Mouse (Mus musculus): ENCODE measurements around the gene Spock1. TPM values are rescaled to one million over a fixed set of nuclear protein-coding genes. Genes with fewer than 3 reads are reported as not detected.

Gene Spock1
- polyA plus RNA-seq, 1 experiment = 89.1 TPM

DNA sequence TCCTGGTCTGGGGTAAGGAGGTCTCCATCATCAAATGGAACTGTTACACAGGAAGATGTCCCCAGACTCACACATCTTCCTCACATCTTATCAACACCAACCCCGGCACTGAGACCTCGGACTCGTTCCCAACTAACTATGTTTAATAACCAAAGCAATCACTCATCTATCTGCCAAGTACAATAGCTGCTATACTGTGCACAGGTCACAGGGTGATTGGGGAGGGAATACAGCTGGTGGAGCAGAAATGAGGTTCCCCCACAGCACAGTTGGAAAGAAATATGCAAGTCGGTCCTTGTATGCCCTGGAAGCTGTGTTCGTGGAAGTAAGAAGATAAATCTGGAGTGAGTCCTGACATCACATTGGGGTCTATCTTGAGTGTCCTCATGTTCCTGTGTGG, 98.0 kb downstream of the Spock1 start:
- no peak for DNase-seq (ENCODE audit: extremely low spot score in 1 of 2, low spot score in 1 of 2)

DNA sequence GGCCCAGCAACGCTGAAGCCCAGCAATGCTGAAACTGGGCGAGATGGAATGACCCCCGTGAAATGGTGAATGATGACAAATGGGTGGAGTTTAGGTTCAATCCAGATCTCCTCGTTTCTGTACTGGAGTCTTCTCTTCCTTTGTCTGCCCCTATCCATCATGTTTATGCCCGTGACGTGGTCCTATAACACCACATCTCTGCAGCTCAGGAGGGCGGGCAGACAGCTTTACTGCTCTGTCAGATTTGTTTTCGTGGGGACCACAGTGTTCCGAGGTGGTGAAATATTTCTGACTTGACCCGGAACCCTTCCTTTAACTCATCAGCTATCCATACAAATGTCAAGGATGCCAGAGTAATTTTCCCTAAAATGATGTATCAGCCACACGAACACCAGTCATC, 98.5 kb downstream of the Spock1 start:
- no peak for DNase-seq (ENCODE audit: extremely low spot score in 1 of 2, low spot score in 1 of 2)

DNA sequence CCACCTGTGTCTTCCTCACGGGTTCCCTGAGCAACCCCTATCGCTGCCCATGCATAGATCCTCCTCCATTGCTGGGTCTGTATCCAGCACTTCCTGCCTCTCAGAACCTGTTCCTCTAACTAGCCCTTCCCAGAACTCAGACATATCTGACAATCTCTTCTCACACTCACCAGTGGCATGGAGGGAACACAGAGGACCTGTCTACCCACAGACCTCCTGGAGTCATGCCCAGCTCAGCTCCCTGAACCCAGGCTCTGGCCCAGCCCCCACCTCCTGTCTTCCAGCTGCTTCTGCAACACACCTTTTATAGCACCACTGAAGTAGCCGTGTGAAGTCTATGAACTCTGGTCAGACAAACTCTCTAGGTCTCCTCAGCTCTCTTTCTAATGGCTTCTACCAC, 101.3 kb downstream of the Spock1 start:
- DNase-seq (ENCODE audit: extremely low spot score in 1 of 2, low spot score in 1 of 2) = no peak

DNA sequence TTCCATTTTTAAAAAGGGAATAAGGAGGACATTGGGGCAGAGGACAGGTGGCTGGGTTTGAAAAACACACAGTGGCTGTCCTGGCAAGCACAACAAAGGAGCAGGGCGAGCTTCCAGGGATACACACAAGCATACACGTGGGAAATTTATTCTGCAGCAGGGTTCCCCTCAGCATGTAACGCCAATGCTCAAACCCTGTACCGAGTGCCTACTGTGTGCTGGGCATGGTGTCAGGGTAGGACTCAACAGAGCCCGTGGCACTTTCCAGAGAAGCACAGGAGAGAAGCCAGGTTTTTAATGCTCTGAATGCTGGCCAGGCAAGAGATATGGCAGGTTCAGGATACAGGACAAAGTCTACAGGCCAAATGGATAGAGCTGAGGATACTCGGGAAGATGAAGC, 101.8 kb downstream of the Spock1 start:
- no peak for DNase-seq (ENCODE audit: extremely low spot score in 1 of 2, low spot score in 1 of 2)

DNA sequence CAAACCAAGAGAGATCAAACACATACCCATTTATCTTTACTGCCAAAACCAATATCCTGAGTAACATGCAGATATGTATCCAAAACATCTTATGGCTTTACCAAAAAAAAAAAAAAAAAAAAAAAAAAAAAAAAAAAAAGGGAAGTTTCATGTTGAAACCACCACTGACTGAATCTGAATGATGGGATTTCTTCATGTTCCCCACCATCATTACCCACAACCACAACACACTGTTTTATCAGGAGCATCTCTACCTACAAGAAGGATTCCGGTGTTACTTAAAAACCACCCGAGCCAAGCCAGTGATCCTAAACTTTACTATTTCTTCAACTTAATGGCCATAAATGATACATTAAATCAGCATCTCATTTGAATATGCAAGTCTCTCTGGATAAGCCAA, 109.5 kb downstream of the Spock1 start:
- no peak for DNase-seq (ENCODE audit: extremely low spot score in 1 of 2, low spot score in 1 of 2)

DNA sequence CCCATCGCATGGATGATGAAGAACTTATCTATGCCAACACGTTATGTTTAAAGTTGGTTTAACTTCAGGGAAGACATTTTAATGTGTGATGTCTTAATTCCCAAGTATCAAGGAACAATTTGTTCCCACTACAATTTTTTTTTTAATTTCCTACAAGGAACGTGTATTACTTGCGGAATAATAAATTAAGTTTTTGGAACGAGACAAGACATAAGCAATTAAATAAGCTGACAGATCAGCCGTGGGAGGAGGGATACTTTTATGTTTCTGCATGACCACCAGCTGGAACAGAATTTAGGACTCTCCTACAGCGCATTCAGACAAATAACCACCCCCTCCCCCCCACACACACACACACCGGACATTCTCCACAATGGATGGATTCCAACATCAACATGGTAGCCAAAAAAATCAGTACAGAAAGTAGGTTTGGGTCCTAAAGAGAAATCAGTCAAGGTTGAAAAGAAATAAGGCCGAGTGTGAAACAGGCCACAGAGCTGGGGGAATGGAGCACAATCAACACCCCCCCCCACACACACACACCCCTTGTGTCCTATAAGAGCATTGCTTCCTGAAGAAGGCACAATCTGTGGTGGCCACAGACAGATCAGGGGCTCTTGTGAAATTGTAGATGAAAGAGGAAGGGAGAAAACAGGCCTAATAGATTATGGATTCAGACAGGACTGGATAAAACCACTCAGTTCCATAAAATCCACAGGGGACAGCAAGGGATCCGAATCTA, 111.0 kb downstream of the Spock1 start:
- DNase-seq (ENCODE audit: extremely low spot score in 1 of 2, low spot score in 1 of 2) = no peak

DNA sequence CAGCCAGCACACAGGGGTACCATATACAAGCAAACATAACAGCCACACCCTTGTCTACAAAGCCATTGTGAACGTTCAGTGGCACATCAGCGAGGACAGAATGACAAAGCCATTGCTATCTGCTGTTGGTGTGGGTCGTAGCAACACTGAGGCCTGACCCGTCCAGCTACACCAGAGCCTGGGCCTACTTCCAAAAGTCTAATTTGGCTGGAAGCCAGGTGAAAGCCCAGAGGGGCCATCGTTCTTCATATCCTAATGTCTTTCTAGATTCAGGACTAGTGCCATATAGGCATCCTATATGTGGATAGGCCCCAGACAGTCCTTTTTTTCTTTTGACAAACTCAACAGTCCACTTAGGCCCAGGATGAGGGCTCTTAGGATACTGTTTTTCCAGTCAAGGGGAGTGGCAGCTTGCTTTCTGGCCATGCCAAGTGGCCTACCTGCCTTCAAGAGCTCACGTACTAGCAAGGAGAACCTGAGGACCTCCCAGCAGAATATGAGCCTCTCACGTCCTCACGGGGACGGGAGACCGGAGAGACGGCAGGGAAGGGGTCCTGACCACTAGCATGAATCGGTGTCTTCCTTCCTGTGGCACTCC, 114.4 kb downstream of the Spock1 start:
- no peak for DNase-seq (ENCODE audit: extremely low spot score in 1 of 2, low spot score in 1 of 2)

DNA sequence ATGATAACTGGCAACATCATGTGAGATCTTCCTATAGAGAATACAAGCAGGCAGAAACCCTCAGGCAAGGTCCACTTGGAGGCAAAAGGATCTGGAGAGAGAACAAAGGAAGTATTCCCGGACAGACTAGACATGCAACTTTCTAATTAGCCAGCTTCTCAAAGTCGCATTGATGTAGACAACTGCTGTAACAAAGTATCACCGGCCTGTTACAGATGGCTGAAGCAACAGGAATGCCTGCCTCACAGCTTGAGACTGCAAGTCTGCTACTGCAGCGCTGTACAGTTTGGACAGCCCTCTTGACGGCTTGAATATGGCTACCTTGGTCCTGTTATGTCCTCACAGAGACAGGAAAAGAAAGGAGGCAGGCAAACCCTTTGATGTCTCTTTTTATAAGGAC, 118.3 kb downstream of the Spock1 start:
- DNase-seq (ENCODE audit: extremely low spot score in 1 of 2, low spot score in 1 of 2) = no peak

DNA sequence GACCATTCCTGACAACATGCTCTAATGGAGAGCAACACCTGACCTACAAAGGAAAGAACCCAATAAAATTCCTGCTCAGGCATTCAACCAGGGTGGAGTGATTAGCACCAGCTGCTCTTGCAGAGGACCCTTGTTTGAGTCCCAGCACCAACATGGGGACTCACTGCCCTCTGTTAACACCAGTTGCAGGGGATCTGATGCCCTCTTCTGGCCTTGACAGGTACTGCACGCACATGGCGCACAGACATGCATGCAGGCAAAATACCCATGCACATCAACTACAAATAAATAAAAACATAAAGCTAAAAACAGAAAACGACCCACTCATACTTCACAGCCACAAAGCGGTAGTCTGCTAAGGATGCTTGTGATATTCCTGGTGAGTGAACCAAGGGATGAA, 119.8 kb downstream of the Spock1 start:
- DNase-seq (ENCODE audit: extremely low spot score in 1 of 2, low spot score in 1 of 2) = no peak

DNA sequence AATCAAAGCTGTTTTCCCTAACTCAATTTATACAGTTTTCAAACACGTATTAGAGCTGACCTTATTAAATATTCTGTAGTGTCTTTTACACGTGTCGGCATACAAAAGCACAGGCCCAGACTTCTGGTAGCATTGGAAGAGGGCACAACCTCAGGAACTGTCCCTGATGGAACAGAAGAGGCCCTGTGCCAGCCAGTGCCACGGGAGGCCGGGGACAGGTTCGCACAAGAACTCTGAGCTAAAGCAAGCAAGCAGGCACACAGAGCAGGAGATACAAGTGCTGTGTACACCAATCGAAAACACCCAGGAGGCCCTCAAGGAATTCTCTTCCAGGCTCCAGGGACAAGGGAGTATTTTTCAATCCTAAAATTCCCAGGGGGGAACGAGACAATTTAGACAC, 121.9 kb downstream of the Spock1 start:
- no peak for DNase-seq (ENCODE audit: extremely low spot score in 1 of 2, low spot score in 1 of 2)

DNA sequence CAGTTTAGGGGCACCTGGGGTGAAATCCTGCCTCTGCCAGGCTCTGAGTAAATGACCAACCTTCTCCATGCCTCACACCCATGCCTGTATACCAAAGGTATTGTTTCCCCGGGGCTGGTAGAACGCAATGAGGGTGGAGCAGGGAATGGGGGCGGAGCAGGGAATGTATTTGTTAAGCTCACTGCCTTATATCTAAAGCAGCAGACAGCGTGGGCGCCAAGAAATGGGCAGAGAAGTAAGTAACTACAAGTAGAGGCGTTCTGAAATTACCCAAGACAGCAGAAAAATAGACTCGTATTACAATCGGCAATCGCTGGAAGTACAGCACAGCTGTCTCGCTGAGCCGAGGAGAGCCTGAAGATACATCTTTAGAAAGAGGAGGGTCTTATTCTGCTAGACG, 125.2 kb downstream of the Spock1 start:
- DNase-seq (ENCODE audit: extremely low spot score in 1 of 2, low spot score in 1 of 2) = peak; percentile 35 to 72

DNA sequence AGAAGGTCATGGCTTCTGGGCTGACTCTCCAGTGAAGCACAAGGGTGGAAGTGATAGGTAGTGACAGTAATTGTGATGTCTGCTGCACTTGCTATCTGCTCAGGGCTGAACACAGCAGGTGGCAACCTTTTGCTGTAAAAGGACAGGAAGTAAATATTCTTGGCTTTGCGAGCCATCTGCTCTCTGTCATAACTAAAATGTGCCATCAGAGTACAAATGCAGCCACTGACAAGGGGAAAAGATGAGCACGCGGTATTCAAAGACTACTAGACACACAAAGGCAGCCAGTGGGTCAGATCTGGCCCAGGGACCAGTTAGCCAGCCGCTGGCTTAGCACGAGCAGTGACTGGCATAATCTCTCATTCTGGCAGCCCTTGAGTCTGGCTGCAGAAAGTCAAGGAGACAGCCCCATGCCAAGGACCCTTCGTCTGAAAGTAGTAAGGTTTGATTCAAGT, 126.0 kb downstream of the Spock1 start:
- no peak for DNase-seq (ENCODE audit: extremely low spot score in 1 of 2, low spot score in 1 of 2)

DNA sequence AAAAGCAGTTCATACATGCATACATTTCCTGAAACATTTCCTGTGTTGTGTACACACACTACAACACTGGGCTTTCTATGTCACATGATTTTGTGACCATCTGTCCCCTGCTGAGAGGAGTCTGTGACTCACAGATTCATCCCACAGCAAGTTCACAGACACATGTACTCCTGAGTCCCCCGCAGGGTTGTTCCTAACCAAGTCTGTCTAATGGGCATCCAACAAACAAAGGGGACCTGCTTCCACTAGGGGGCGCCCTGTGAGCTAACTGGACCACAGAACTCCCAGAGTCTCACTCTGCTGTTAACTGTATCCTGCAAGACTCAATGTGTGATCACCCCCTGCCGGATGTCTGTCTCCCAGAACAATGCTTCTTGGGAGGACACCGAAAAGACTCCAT, 129.0 kb downstream of the Spock1 start:
- DNase-seq (ENCODE audit: extremely low spot score in 1 of 2, low spot score in 1 of 2) = peak in 1 of 2 experiments; percentile 69

DNA sequence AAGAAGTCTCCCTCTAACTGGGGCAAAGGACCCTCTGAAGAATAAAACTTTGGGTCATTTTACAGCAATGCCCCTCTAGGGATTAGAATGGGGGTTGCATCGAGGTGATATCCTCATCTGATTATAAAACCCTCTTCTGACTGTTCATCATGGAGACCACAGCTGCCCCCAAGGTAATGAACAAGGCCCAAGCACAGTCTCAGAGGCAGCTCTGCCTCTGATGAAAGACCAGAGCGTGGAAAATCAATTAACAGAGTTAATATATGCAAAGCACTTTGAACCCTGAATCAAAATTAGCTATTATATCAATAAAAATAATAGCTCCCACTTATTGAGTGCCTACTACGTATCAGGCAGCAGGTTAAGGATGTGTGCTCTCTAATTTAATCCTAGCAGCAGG, 129.6 kb downstream of the Spock1 start:
- no peak for DNase-seq (ENCODE audit: extremely low spot score in 1 of 2, low spot score in 1 of 2)

DNA sequence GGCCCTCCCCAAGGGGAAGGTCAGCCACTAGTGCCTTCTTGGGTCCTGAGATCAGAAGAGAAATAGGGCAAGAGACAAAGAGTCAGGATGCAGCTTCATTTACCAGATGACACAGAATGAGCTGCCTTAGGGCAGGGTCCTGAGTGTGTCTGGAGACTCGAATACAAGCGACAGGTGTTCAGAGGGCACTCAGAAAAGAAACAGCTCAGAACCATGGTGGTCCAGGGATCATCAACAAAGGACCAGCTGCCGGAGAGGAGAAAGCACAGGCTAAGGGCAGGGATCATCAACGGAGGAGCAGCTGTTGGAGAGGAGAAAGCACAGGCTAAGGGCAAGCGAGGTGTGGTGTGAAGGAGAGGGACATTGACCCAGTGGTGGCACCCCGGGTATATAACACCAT, 136.1 kb downstream of the Spock1 start:
- DNase-seq (ENCODE audit: extremely low spot score in 1 of 2, low spot score in 1 of 2) = no peak

DNA sequence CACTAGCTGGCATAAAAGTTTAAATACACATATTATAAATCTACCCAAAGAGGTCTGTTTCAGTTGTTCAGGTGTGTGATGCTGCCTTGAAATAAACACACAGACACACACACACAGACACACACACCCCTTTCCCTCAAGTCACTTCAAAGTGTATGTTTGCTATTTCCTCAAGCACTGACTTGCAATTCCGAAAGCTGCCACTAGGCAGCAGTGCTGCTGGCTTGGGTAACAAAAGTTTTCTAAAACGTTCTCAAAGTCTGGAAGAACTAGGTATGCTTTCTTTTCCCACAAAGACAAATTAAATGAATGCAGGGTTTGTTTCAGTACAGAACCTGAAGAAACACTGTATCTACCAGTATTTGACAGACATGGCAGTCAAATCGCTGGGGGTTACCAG, 141.4 kb downstream of the Spock1 start:
- peak in 1 of 2 experiments; percentile 52 for DNase-seq (ENCODE audit: extremely low spot score in 1 of 2, low spot score in 1 of 2)

DNA sequence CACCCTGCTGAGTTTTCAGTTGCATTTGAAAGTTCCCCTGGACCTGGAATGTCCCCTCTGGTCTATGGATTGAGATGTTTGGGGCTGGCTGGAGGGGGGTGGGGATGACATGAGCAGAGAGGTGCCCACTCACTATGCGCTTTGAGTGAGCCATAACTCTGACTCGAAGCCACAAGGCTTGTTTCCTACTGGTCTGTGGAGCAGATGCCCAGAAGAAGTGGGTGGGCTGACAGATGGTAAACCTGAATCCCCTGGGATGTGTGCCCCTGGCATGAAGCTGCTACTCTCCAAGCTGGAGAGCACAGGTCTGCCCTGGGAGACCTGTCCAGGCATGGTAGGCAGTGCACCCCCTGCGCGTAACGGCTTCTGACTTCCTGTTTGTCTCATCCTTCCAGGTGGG, 147.0 kb downstream of the Spock1 start:
- DNase-seq (ENCODE audit: extremely low spot score in 1 of 2, low spot score in 1 of 2) = peak; percentile 25 to 68

DNA sequence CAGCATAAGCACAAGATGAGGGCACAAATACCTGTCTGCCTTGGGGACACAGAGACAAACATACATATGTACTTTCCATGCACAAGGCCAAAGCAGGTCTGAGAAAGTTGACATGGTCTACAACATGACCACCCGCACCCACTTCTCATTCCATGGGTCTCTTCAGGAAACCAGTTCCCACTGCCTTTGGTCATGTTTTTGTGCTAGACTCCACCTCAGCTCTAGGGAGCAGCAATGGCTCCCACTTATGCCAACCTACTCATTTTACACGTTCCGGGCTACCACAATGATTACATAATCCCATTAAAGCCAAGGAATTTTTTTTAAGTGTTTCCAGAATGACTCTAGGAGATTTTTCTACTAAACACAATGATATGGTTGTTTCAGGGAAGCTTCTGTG, 147.5 kb downstream of the Spock1 start:
- peak in 1 of 2 experiments; percentile 37 for DNase-seq (ENCODE audit: extremely low spot score in 1 of 2, low spot score in 1 of 2)

DNA sequence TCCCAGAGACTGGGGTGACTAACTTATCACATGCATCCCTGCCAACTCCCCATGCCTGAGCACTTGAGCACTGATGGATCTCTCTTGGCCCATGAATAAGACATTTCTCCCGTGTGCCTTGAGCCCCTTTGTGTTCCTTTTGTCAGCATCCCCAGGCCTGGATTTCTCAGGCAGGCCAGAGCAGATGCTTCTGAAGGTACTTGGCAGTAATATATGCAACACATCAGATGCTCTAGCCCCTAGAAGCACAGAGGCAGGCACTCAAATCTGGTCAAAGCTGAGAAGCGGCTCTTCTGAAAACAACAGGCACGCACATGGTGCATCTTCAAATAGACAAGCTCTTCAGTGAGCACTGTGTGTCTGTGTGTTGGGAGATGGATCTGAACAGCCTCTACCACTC, 151.8 kb downstream of the Spock1 start:
- peak in 1 of 2 experiments; percentile 26 for DNase-seq (ENCODE audit: extremely low spot score in 1 of 2, low spot score in 1 of 2)

DNA sequence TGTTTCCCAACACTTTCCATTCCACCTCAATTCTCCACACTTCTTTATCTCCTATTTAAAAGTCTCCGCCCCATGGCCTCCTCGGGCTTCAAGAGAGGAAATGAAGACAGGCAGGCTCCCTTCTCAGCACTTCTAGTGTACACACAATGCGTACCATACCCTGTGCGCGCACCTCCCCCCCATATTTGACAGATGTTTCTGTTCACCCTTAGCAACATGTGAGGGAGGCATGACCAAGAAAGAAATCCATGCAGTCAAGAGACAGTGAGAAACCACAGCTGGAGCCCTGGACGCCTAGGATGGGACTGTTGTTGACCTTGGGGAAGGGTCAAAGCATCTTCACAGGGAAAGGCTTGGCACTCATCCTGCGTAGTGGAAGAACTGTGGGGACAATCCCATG, 157.3 kb downstream of the Spock1 start:
- DNase-seq (ENCODE audit: extremely low spot score in 1 of 2, low spot score in 1 of 2) = no peak

DNA sequence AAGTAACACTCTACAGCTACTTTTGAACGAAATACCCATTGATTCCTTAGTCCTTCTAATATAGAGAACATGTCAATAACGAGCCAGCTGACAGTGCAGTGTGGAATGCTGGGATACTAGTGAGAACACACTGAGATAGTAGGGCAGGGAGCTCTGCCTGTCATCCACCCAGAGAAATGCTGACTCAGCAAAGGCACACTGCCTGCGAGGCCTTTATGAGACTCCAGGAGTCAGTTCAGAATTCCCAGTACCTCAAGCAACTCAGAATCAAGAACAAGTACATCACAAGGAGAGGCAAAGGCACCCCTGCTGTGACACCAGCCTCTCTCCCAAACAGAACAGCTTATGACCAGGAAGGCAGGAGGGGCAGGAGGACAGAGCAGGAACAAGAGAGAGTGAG, 163.5 kb downstream of the Spock1 start:
- no peak for DNase-seq (ENCODE audit: extremely low spot score in 1 of 2, low spot score in 1 of 2)

DNA sequence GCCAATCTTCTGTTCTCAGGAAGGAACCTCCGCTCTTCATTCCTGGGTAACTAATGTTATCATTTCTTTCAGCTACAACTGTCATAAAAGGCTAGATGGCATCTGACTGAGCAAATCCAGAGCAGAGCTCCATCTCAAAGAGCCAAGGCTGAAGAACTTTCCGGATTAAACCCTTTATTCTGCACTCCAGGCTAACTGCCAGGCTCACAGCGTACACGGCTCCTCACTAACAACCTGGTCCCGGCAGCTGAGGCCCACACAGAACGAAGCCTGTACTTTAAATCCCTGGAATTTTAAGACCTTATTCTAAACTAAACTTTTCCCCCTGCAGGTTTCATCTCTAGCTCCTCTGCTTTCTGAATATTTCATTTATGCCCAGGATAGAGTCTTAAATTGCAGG, 166.9 kb downstream of the Spock1 start:
- peak in 1 of 2 experiments; percentile 39 for DNase-seq (ENCODE audit: extremely low spot score in 1 of 2, low spot score in 1 of 2)
